Mouse (Mus musculus) cerebellum, adult 2 months (tissue): ENCODE measurements around the gene Rasgrp1. TPM values are rescaled to one million over a fixed set of nuclear protein-coding genes. Genes with fewer than 3 reads are reported as not detected.
A peak's percentile ranks its signal among the peaks of the same experiment; 100 is the strongest.

Experiments used
- DNase-seq, 2 experiments: peaks; one replicate each; pipeline ENCODE4 v3.0.0; 2021
- H3K27ac ChIP-seq: fragments of 200-500 bp; 2 replicates; pipeline ENCODE4 v1.5.1; 2012; ENCODE audit warnings: low read length, control low read depth, inconsistent platforms; ENCODE audit not compliant: insufficient read depth
- H3K27me3 ChIP-seq: fragments of 200-500 bp; 2 replicates; pipeline ENCODE4 v1.6.1; 2012; ENCODE audit warnings: inconsistent platforms, mild to moderate bottlenecking, low read length, moderate library complexity; ENCODE audit not compliant: control insufficient read depth, insufficient read depth
- H3K4me1 ChIP-seq: fragments of 200-500 bp; 2 replicates; pipeline ENCODE4 v1.6.1; 2011; ENCODE audit warnings: low read length; ENCODE audit not compliant: control insufficient read depth, insufficient read depth
- H3K4me3 ChIP-seq: fragments of 200-500 bp; replicated peaks from 2 replicates; pipeline ENCODE3; 2011; ENCODE audit warnings: mild to moderate bottlenecking, low read depth, low read length, control low read depth; ENCODE audit not compliant: insufficient read depth
- CTCF ChIP-seq: fragments of 200-500 bp; IDR thresholded peaks from 2 replicates; pipeline ENCODE4 v1.5.1; 2011; ENCODE audit warnings: low read depth, mild to moderate bottlenecking, control low read depth, low read length, moderate library complexity, borderline replicate concordance; ENCODE audit not compliant: insufficient read depth
- POLR2A ChIP-seq: fragments of 200-500 bp; IDR thresholded peaks from 2 replicates; pipeline ENCODE4 v1.6.1; 2011; ENCODE audit warnings: low read length, control low read depth, borderline replicate concordance; ENCODE audit not compliant: insufficient read depth
- WGBS: fragments of 180-500 bp; shearing (Covaris S2); methylation state at CpG from one replicate; pipeline ENCODE4 v1.1.7; 2018; 5-methylcytosine and 5-hydroxymethylcytosine counted together
- polyA plus RNA-seq: library from polyadenylated mRNA; depleted of rRNA; stranded (reverse); fragments of >200 nt; gene quantifications from 2 replicates; pipeline ENCODE4 v1.2.3, GENCODE M21; 2012

Rasgrp1 gene
- polyA plus RNA-seq, 1 experiment, result 19.1 TPM

DNA sequence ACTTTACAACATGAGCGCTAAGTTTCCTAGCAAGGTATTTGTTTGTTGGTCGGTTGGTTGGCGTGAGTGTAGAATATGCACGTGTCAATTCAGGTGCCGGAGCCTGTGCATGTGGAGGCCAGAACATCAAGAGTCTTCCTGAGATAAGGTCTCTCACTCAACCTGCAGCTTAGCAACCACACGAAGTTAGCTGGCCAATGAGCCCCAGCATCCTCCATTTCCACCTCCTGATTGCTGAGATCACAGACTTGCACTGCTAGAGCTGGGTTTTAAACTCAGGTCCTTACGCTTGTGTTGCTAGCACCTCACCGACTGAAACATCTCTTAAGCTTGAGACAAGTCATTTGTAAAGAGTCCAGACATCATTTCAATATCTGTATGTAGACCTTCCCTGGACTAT, 20.4 kb downstream of the Rasgrp1 start:
- no peak overlapping the region for H3K27ac ChIP-seq
- 90% methylated on average over 8 of the region's 8 CpGs for WGBS
- H3K27me3 ChIP-seq, result no peaks in the 10 kb centered on the region
- no peak for DNase-seq
- no peak overlapping the region for H3K4me3 ChIP-seq
- TF ChIP-seq CTCF (no peak), POLR2A (no peak)
- no peaks in the 10 kb centered on the region for H3K4me1 ChIP-seq

DNA sequence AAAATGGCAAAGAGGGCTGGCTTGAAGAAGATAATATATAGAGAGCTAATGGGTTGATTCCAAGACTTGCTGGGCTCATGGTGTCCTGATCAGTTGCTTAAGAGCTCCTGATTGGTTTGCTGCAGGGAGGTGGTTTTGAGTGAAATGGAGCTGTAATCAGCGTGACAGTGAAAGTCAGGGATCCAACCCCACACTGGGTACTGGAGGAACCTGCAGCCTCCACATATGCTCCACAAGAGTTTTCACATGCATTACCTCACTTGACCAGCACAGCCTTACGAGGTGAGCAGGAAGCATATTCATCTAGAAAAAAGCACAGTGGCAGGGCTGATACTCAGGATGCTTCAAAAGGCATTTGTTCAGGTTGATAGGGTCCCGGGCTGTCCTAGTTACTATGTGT, 21.6 kb downstream of the Rasgrp1 start:
- Histone ChIP-seq H3K4me3 (no peak overlapping the region), H3K27me3 (no peaks in the 10 kb centered on the region), H3K27ac (no peak overlapping the region), H3K4me1 (no peaks in the 10 kb centered on the region)
- WGBS, result 43% methylated on average over 3 of the region's 3 CpGs
- peak; percentile 22 to 50 for DNase-seq
- no peak for TF ChIP-seq CTCF
- TF ChIP-seq POLR2A, result no peak

DNA sequence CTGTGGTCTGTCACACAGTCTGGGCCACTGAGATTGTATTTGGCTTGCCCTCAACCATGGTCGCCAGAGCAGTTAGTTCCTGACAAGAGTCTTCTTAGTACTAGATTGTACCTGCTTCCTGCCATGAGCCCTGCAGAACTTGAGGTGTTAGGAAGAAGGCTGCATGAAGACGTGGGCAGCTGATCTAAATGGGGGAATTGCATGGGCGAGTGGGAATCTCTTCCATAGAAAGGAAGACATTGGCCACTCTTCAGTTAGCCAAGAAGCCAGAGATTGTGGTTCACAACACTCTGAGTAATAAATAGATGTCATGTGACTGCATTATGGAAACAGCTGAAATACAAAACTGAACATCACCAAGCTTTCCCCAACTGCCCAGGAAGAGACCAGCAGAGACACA, 23.8 kb downstream of the Rasgrp1 start:
- no peak overlapping the region for H3K4me3 ChIP-seq
- WGBS, result 93% methylated on average over 3 of the region's 3 CpGs
- TF ChIP-seq POLR2A (no peak), CTCF (no peak)
- DNase-seq, result no peak
- H3K27me3 ChIP-seq, result no peaks in the 10 kb centered on the region
- H3K4me1 ChIP-seq, result no peaks in the 10 kb centered on the region
- no peak overlapping the region for H3K27ac ChIP-seq

DNA sequence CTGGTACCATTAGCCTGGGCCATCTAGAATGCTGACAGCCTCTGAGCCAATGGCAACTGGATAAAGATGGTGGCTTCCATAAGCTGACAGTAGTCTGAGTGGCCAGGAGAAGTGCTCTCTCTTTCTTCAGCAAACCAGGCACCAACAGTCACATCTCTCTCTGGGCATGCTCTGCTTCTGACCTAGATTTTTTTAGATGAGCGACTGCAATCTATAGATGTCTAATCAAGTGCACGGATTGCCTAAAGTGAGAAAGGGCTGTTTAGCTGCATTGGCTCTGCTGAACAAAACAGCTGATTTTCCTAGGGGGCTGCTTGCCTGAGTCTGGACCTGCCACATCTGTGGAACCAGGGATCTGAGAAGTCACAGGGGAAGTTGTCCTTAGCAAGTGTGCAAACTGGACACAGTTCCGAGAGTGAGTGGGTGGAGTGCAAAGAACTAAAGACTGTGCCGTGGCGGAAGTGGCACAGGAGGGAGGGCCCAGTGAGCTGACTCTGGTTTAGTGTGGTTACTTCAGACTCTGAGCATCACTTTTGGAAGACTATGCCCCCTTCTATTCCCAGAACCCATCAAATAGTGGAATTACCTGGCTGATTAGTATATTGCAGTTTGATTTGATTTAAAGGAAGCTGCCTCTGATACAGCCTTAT, 29.1 kb downstream of the Rasgrp1 start:
- Histone ChIP-seq H3K4me3 (no peak overlapping the region), H3K27me3 (no peaks in the 10 kb centered on the region), H3K4me1 (no peaks in the 10 kb centered on the region), H3K27ac (no peak overlapping the region)
- DNase-seq, result no peak
- TF ChIP-seq CTCF (no peak), POLR2A (no peak)
- WGBS, result 79% methylated on average over 5 of the region's 5 CpGs

DNA sequence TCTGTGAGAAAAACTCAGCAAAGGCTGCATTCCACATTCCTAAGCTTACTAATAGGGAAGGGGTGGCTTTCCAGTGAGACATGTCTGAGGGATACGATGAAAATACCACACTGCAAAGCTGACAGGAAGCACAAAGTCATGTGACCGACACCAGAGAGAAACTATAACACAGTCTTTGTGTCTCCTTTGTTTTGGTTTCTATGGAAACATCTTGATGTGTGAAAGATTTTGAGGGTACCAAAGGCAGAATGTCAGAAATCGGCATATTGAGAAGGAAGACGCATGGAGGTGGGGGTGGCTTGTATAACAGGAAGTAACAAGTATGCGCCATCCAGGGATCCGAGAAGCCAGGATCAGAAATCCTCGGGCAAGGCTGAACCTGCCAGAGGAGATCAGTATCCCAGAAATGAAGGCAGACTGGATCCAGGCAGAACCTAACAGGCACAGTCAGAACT, 30.3 kb downstream of the Rasgrp1 start:
- no peaks in the 10 kb centered on the region for H3K27me3 ChIP-seq
- H3K4me1 ChIP-seq, result no peaks in the 10 kb centered on the region
- 40% methylated on average over 7 of the region's 7 CpGs for WGBS
- H3K4me3 ChIP-seq, result no peak overlapping the region
- TF ChIP-seq POLR2A, result no peak
- TF ChIP-seq CTCF, result no peak
- DNase-seq, result no peak
- no peak overlapping the region for H3K27ac ChIP-seq

DNA sequence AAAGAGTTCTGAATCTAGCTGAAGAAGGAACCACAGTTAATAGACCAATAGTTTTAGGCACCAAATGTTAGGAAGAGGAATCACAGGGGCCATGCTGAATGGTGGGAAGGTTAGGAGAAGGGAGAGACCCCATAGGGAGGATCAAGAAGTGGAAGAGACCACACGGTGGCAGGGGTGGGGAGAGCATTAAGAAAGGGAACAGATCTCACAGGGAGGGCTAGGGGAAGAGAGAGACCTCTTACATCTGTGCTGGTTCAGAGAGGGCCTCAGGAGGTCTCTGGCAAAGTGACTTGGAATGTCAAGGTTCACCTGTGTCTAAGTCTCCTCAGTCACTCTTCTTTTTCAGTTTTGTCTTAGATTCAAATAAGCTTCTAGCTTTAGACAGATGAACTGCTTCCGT, 30.8 kb downstream of the Rasgrp1 start:
- H3K27me3 ChIP-seq, result no peaks in the 10 kb centered on the region
- H3K4me3 ChIP-seq, result no peak overlapping the region
- TF ChIP-seq CTCF, result no peak
- TF ChIP-seq POLR2A, result no peak
- no peaks in the 10 kb centered on the region for H3K4me1 ChIP-seq
- no peak overlapping the region for H3K27ac ChIP-seq
- WGBS, result 67% methylated on average over 2 of the region's 2 CpGs
- no peak for DNase-seq

DNA sequence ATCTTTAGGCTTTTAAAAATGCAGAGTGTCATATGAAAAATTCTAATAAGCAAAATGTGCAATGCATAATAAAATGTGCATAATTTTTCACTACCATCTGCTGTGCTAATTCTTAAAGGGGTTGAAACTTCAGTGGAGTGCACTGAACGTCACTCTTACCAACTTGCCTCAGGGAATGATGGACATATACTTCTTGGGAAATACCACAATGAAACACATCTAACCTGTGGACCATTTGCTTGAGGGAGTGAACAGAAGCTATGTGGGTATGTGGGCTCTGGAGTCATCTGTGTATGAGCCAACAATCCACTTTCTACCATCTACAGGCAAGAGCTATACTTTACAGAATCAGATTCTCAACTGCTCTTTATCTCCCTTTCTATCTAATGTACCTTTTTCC, 31.5 kb downstream of the Rasgrp1 start:
- Histone ChIP-seq H3K27ac (no peak overlapping the region), H3K4me1 (no peaks in the 10 kb centered on the region), H3K4me3 (no peak overlapping the region), H3K27me3 (no peaks in the 10 kb centered on the region)
- no peak for DNase-seq
- TF ChIP-seq POLR2A (no peak), CTCF (no peak)
- 78% methylated on average over 1 of the region's 1 CpGs for WGBS

DNA sequence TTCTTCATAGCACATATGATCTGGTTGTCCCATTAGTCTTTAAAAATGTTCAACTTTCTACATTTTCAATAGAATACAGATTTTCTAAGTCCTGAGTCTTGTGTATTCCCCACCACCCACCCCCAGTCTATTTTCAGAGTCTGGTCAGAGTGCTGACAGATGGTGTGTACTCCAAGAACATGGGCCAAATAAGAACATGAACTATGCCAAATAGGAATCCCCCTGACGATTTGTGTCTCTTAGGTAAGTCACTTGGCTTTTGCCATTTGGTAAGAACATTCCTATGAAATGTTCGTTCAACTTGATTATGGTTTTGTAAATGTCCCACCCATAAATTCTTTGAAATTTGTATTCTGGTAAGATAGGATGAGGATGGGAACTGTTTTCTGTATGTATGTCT, 33.8 kb downstream of the Rasgrp1 start:
- 11% methylated on average over 2 of the region's 2 CpGs for WGBS
- Histone ChIP-seq H3K4me3 (no peak overlapping the region), H3K27me3 (no peaks in the 10 kb centered on the region), H3K27ac (no peak overlapping the region), H3K4me1 (no peaks in the 10 kb centered on the region)
- TF ChIP-seq CTCF (no peak), POLR2A (no peak)
- DNase-seq, result peak in 1 of 2 experiments; percentile 25
